Mouse (Mus musculus) CH12.LX (cell line): ENCODE data around the gene Pcsk1n. TPM values are rescaled to one million over a fixed set of nuclear protein-coding genes. Genes with fewer than 3 reads are reported as not detected.

Experiments used
- DNase-seq: peaks from one replicate; pipeline ENCODE4 v3.0.0-alpha.2; 2013; ENCODE audit errors: extremely low read depth
- H3K27ac ChIP-seq: 2 replicates; pipeline ENCODE4 v1.5.1; 2012; ENCODE audit warnings: low read depth, mild to moderate bottlenecking, control low read depth, moderate library complexity; ENCODE audit not compliant: insufficient read depth
- H3K27me3 ChIP-seq: replicated peaks from 2 replicates; pipeline ENCODE3; 2012; ENCODE audit warnings: inconsistent platforms
- H3K36me3 ChIP-seq, 2 experiments: replicated peaks in 1 of 2; 2 replicates each; pipeline versions ENCODE3 to v1.6.1; 2012; ENCODE audit warnings: inconsistent platforms in 1 of 2, low read length in 1 of 2, mild to moderate bottlenecking in 1 of 2, mixed read lengths in 1 of 2, moderate library complexity in 1 of 2; ENCODE audit not compliant: control insufficient read depth in 1 of 2, insufficient read depth in 1 of 2
- H3K4me1 ChIP-seq, 2 experiments: 2 replicates each; pipeline ENCODE4 v1.6.1; 2012; ENCODE audit warnings: inconsistent platforms in 1 of 2, moderate library complexity in 1 of 2; ENCODE audit not compliant: insufficient read depth in 2 of 2, control insufficient read depth in 1 of 2
- H3K4me2 ChIP-seq: 2 replicates; pipeline ENCODE4 v1.6.1; 2012; ENCODE audit warnings: low read depth, mild to moderate bottlenecking, control low read depth; ENCODE audit not compliant: poor library complexity, insufficient read depth, severe bottlenecking
- H3K4me3 ChIP-seq, 3 experiments: fragments of 150-350 bp in 1 of 3; sonication (generic) in 1 of 3; replicated peaks in 1 of 3; 2 replicates each; pipeline versions ENCODE3 to v1.5.1; 2011 to 2012; ENCODE audit warnings: low read depth in 2 of 3, low read length in 2 of 3, mild to moderate bottlenecking in 2 of 3, moderate library complexity in 2 of 3, control low read depth in 1 of 3, improper control_type of control experiment in 1 of 3, inconsistent platforms in 1 of 3, mixed read lengths in 1 of 3; ENCODE audit not compliant: poor library complexity in 1 of 3
- H3K79me2 ChIP-seq: replicated peaks from 2 replicates; pipeline ENCODE4 v1.6.1; 2012; ENCODE audit warnings: mild to moderate bottlenecking, moderate library complexity; ENCODE audit not compliant: control insufficient read depth, poor library complexity, insufficient read depth, severe bottlenecking; ENCODE audit errors: extremely low read depth
- H3K9ac ChIP-seq: 2 replicates; pipeline ENCODE4 v1.6.1; 2012; ENCODE audit warnings: low read depth, mild to moderate bottlenecking, control low read depth, moderate library complexity; ENCODE audit not compliant: insufficient read depth
- H3K9me3 ChIP-seq: replicated peaks from 2 replicates; pipeline ENCODE3; 2012; ENCODE audit warnings: low read length, inconsistent platforms, mixed read lengths
- BHLHE40 ChIP-seq: IDR thresholded peaks from 2 replicates; pipeline ENCODE4 v1.6.1; 2011; ENCODE audit warnings: mild to moderate bottlenecking, low read depth, low read length, improper control_type of control experiment
- CHD1 ChIP-seq: IDR thresholded peaks from 2 replicates; pipeline ENCODE4 v1.6.1; 2012; ENCODE audit warnings: low read depth, low read length, improper control_type of control experiment, inconsistent platforms
- CTCF ChIP-seq, 2 experiments: IDR thresholded peaks in 1 of 2; conservative IDR thresholded peaks in 1 of 2; 2 replicates each; pipeline ENCODE4 v1.5.1; 2011 to 2012; ENCODE audit warnings: low read depth in 2 of 2, low read length in 2 of 2, improper control_type of control experiment in 1 of 2, inconsistent platforms in 1 of 2, mild to moderate bottlenecking in 1 of 2, moderate library complexity in 1 of 2
- E2F4 ChIP-seq: IDR thresholded peaks from 2 replicates; pipeline ENCODE4 v1.6.1; 2011; ENCODE audit warnings: low read depth, low read length, improper control_type of control experiment; ENCODE audit not compliant: insufficient replicate concordance
- ELF1 ChIP-seq: IDR thresholded peaks from 2 replicates; pipeline ENCODE4 v1.6.1; 2014; ENCODE audit warnings: low read depth, mild to moderate bottlenecking, inconsistent platforms, low read length, improper control_type of control experiment
- ETS1 ChIP-seq: conservative IDR thresholded peaks from 2 replicates; pipeline ENCODE4 v1.6.1; 2012; ENCODE audit warnings: low read depth, mild to moderate bottlenecking, inconsistent platforms, low read length, improper control_type of control experiment, moderate library complexity
- GABPA ChIP-seq: IDR thresholded peaks from 2 replicates; pipeline ENCODE4 v1.6.1; 2012; ENCODE audit warnings: low read depth, low read length, improper control_type of control experiment, inconsistent platforms; ENCODE audit not compliant: insufficient replicate concordance
- HCFC1 ChIP-seq: IDR thresholded peaks from 2 replicates; pipeline ENCODE4 v1.6.1; 2012; ENCODE audit warnings: low read depth, mild to moderate bottlenecking, inconsistent platforms, low read length, improper control_type of control experiment
- IRF4 ChIP-seq: IDR thresholded peaks from 2 replicates; pipeline ENCODE4 v1.6.1; 2014; ENCODE audit warnings: low read depth, mild to moderate bottlenecking, inconsistent platforms, low read length, improper control_type of control experiment
- JUN ChIP-seq: IDR thresholded peaks from 2 replicates; pipeline ENCODE4 v1.6.1; 2011; ENCODE audit warnings: low read depth, mild to moderate bottlenecking, low read length, improper control_type of control experiment, moderate library complexity; ENCODE audit not compliant: insufficient read depth
- KAT2A ChIP-seq: IDR thresholded peaks from 2 replicates; pipeline ENCODE4 v1.6.1; 2012; ENCODE audit warnings: low read length, improper control_type of control experiment, inconsistent platforms; ENCODE audit not compliant: insufficient replicate concordance
- MAFK ChIP-seq: IDR thresholded peaks from 2 replicates; pipeline ENCODE4 v1.6.1; 2011; ENCODE audit warnings: low read length, improper control_type of control experiment; ENCODE audit not compliant: insufficient replicate concordance
- MAX ChIP-seq: IDR thresholded peaks from 2 replicates; pipeline ENCODE4 v1.6.1; 2011; ENCODE audit warnings: low read length, improper control_type of control experiment
- MEF2A ChIP-seq: IDR thresholded peaks from 2 replicates; pipeline ENCODE4 v1.6.1; 2014; ENCODE audit warnings: low read depth, mild to moderate bottlenecking, inconsistent platforms, low read length, improper control_type of control experiment, borderline replicate concordance
- MXI1 ChIP-seq: IDR thresholded peaks from 2 replicates; pipeline ENCODE4 v1.6.1; 2011; ENCODE audit warnings: mild to moderate bottlenecking, low read depth, low read length, improper control_type of control experiment
- MYC ChIP-seq: IDR thresholded peaks from 2 replicates; pipeline ENCODE4 v1.6.1; 2011; ENCODE audit warnings: low read depth, mild to moderate bottlenecking, improper control_type of control experiment, low read length
- PAX5 ChIP-seq: IDR thresholded peaks from 2 replicates; pipeline ENCODE4 v1.6.1; 2012; ENCODE audit warnings: low read length, inconsistent platforms, mixed read lengths
- POLR2A ChIP-seq: IDR thresholded peaks from 2 replicates; pipeline ENCODE4 v1.6.1; 2011; ENCODE audit warnings: low read depth, mild to moderate bottlenecking, improper control_type of control experiment, low read length
- POLR2AphosphoS2 ChIP-seq: IDR thresholded peaks from 2 replicates; pipeline ENCODE4 v1.6.1; 2011; ENCODE audit warnings: low read depth, low read length, improper control_type of control experiment
- RCOR1 ChIP-seq: conservative IDR thresholded peaks from 2 replicates; pipeline ENCODE4 v1.6.1; 2012; ENCODE audit warnings: low read depth, mild to moderate bottlenecking, inconsistent platforms, low read length, improper control_type of control experiment
- SIN3A ChIP-seq: IDR thresholded peaks from 2 replicates; pipeline ENCODE4 v1.6.1; 2012; ENCODE audit warnings: low read length, improper control_type of control experiment, inconsistent platforms
- SMC3 ChIP-seq: IDR thresholded peaks from 2 replicates; pipeline ENCODE4 v1.6.1; 2011; ENCODE audit warnings: low read depth, low read length, improper control_type of control experiment
- TBP ChIP-seq: conservative IDR thresholded peaks from 2 replicates; pipeline ENCODE4 v1.6.1; 2011; ENCODE audit warnings: low read depth, low read length, improper control_type of control experiment
- ZKSCAN1 ChIP-seq: IDR thresholded peaks from 2 replicates; pipeline ENCODE4 v1.6.1; 2012; ENCODE audit warnings: low read depth, inconsistent platforms, low read length, improper control_type of control experiment, borderline replicate concordance
- ZNF384 ChIP-seq: IDR thresholded peaks from 2 replicates; pipeline ENCODE4 v1.6.1; 2012; ENCODE audit warnings: low read depth, low read length, improper control_type of control experiment, inconsistent platforms
- dilution Hi-C: fragments of 300-500 bp; cut with MboI; formaldehyde crosslinking; loops from 2 replicates; pipeline ENCODE4 v1.14.3; 2020; ENCODE audit warnings: low sequenced_read_pairs; ENCODE audit not compliant: extremely low pct_unique_long_range_greater_than_20kb, extremely low pct_ligation_motif_present
- in situ Hi-C: fragments of 300-500 bp; cut with MboI; formaldehyde crosslinking; loops from 3 replicates; pipeline ENCODE4 v1.14.3; 2019; ENCODE audit warnings: low sequenced_read_pairs, low pct_ligation_motif_present, low pct_unique_long_range_greater_than_20kb, mixed read lengths
- polyA plus RNA-seq: library from polyadenylated mRNA; unstranded; fragments of >175 nt; gene quantifications from 2 replicates; pipeline ENCODE4 v1.2.1, GENCODE M21; 2012; ENCODE audit warnings: low read depth; ENCODE audit not compliant: insufficient read length
- total RNA-seq, 2 experiments: library from RNA; depleted of rRNA; stranded (reverse); fragments of 300-350 nt in 1 of 2; fragments of >200 nt in 1 of 2; gene quantifications; 2 replicates each; pipeline ENCODE4 v1.2.3; 2012 to 2014

The Pcsk1n gene
- total and polyA plus RNA-seq, 3 experiments: not detected

GRCm38 (mm10) chrX:7898880-7899874, 20.4 kb upstream of the Pcsk1n start, which contains the start of the genes Pqbp1 and Timm17b (continued):
- TF ChIP-seq IRF4 (no peak), POLR2A (no peak; the same call in 1 of the 2 replicates), ELF1 (no peak; the same call in none of the 2 replicates), JUN (no peak), TBP (peak; percentile 54; the same call in 1 of the 2 replicates), HCFC1 (peak; percentile 63), E2F4 (no peak), GABPA (no peak), ETS1 (no peak), SIN3A (peak; percentile 78; the same call in 1 of the 2 replicates), ZNF384 (no peak), MXI1 (peak; percentile 68; the same call in 1 of the 2 replicates), BHLHE40 (no peak), ZKSCAN1 (no peak)

- no peak overlapping the region for H3K27ac ChIP-seq
- no peak overlapping the region for H3K4me2 ChIP-seq
- dilution Hi-C loops: no loop called here
- no peak for TF ChIP-seq RCOR1
- H3K79me2 ChIP-seq: no peaks in the 10 kb centered on the region
- H3K36me3 ChIP-seq: peaks cover 20 to 39% of the 10 kb centered on the region in 2 experiments
- H3K27me3 ChIP-seq: no peaks in the 10 kb centered on the region
- no peak for DNase-seq
- H3K9ac ChIP-seq: no peak overlapping the region
- no peak overlapping the region for H3K4me3 ChIP-seq
- peaks cover 0 to 4% of the 10 kb centered on the region in 2 experiments; a peak in 1 of 4 replicates for H3K4me1 ChIP-seq
- H3K9me3 ChIP-seq: no peaks in the 10 kb centered on the region
- in situ Hi-C loops: loop anchor here (25.0 kb wide), 1 partner anchor 208 kb away; no protein-coding TSS in a partner anchor
Observed at GRCm38 (mm10) chrX:7904441-7904840, 15.2 kb upstream of the Pcsk1n start.

GRCm38 (mm10) chrX:7907735-7908134, 11.9 kb upstream of the Pcsk1n start, which contains the start of gene Gm10491:
Gene Gm10491, minus strand, starts transcription at chrX:7907835.
- Histone ChIP-seq H3K4me2 (no peak within 1 kb of the TSS), H3K36me3 (peaks cover 14 to 31% of the 10 kb centered on the region in 2 experiments), H3K79me2 (no peaks in the 10 kb centered on the region), H3K4me3 (no peak within 1 kb of the TSS), H3K9me3 (no peaks in the 10 kb centered on the region), H3K4me1 (no peaks in the 10 kb centered on the region), H3K27me3 (no peaks in the 10 kb centered on the region), H3K27ac (no peak within 1 kb of the TSS), H3K9ac (no peak within 1 kb of the TSS)
- dilution Hi-C loops (no loop called here), in situ Hi-C loops (loop anchor here (25.0 kb wide), 1 partner anchor 205 kb away; no protein-coding TSS in a partner anchor)
- no peak for TF ChIP-seq KAT2A
- no peak for TF ChIP-seq PAX5
- TF ChIP-seq CHD1: no peak
- no peak for TF ChIP-seq SMC3
- TF ChIP-seq MAX: no peak
- no peak for TF ChIP-seq POLR2AphosphoS2
- TF ChIP-seq CTCF (conservative IDR thresholded peaks at IDR 0.05 in 1 of 2, IDR thresholded peaks at IDR 0.05 in 1 of 2; ENCODE audit: low read depth in 2 of 2, low read length in 2 of 2): no peak
- TF ChIP-seq MEF2A: no peak
- TF ChIP-seq HCFC1: no peak
- no peak for TF ChIP-seq TBP
- TF ChIP-seq MAFK: no peak
- TF ChIP-seq MYC: no peak
- DNase-seq: no peak
